Mouse (Mus musculus): ENCODE data around the gene Ccdc27.

Ccdc27 gene

DNA sequence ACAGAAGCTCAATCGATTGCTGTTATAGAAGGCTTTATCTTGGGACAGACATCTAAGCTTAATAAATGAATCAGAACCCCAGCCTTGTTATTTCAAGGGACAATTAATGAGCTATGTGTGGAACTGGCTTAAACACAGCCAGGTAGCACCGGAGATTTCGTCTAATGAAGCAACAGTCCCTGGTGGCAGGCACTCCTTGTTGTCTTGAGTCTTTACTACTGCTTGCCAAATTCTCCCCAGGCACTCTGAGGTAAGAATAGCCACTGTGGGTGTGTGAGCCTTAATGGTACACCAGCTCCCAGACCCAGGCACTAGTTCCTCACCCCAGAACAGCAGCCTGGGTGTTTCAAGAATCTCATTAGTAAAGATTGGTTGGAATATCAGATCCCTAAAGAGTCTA is 8.9 kb upstream of the Ccdc27 start:
- ChIA-PET CTCF (interaction anchor here (0.6 to 2.3 kb wide), 10 partner anchors 11 to 250 kb away, joined by 3 to 13 read pairs (median 3); partner anchors contain the start of gene Arhgef16 (in 1 of the 4)), POLR2A (interaction anchor here in 2 of 4 experiments (1.0 kb wide), 2 partner anchors 10 to 28 kb away, joined by 3 read pairs; no protein-coding TSS in a partner anchor)

GRCm38 (mm10) chr4:154045837-154046236 is 3.4 kb upstream of the Ccdc27 start:
- ChIA-PET CTCF (no interaction called here), POLR2A (no interaction called here)

DNA sequence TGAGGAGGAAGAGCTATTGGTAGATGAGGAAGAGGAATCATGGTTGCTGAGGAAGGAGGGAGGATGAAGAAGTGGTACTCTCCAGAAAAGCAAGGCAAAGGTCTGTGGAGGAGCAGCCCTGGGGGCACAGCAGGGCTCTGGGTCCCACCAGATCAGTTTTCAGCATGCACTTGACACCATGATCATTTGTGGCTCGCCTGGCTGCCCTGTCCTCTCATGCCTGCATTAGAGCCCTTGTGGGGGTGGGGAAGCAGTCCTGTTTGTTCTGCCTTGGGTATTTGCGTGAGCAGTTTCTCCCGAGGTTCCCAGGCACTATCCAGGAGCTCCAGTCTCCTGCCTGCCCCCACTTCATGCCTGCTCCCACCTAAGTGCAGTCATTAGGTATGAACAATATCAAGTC is 5.4 kb downstream of the Ccdc27 start:
- ChIA-PET POLR2A (interaction anchor here in 1 of 4 experiments (2.6 kb wide), 1 partner anchor 22 kb away, joined by 7 read pairs; no protein-coding TSS in a partner anchor), CTCF (interaction anchor here (0.6 to 2.7 kb wide), 9 partner anchors 11 to 1028 kb away, joined by 3 to 11 read pairs (median 4); partner anchors contain the start of gene Smim1 (in 2 of the 4))

GRCm38 (mm10) chr4:154028646-154029045 is 13.8 kb downstream of the Ccdc27 start:
- POLR2A ChIA-PET = interaction anchor here in 2 of 4 experiments (0.6 to 1.0 kb wide), 2 partner anchors 8 to 52 kb away, joined by 3 read pairs; no protein-coding TSS in a partner anchor
- CTCF ChIA-PET = interaction anchor here in 1 of 4 experiments (4.0 kb wide), 1 partner anchor 76 kb away, joined by 30 read pairs; no protein-coding TSS in a partner anchor

- POLR2A ChIA-PET = interaction anchor here in 1 of 4 experiments (0.6 kb wide), 1 partner anchor 51 kb away, joined by 3 read pairs; no protein-coding TSS in a partner anchor
These were observed 14.4 kb downstream of the Ccdc27 start for GRCm38 (mm10) chr4:154028066-154028465.

GRCm38 (mm10) chr4:154026441-154026761 is 16.1 kb downstream of the Ccdc27 start:
- CTCF ChIA-PET = interaction anchor here (0.5 to 4.0 kb wide), 44 partner anchors 9 to 812 kb away, joined by 3 to 30 read pairs (median 4); partner anchors contain the start of genes Lrrc47 (in 2 of the 4), Arhgef16 (in 1 of the 4) and Tprgl (in 1 of the 4)
- POLR2A ChIA-PET = interaction anchor here in 2 of 4 experiments (1.0 to 2.5 kb wide), 4 partner anchors 13 to 79 kb away, joined by 3 to 11 read pairs (median 7); partner anchors contain the start of gene Lrrc47 (in 1 of the 2)

More at GRCm38 (mm10) chr4:154028066-154028465, 14.4 kb downstream of the Ccdc27 start:
- CTCF ChIA-PET = interaction anchor here in 2 of 4 experiments (0.6 to 4.0 kb wide), 6 partner anchors 45 to 933 kb away, joined by 3 to 30 read pairs (median 4); partner anchors contain the start of genes Arhgef16 (in 1 of the 2) and Hes5 (in 1 of the 2)

- POLR2A ChIA-PET = interaction anchor here (0.6 to 2.5 kb wide), 11 partner anchors 11 to 270 kb away, joined by 3 to 11 read pairs (median 5); partner anchors contain the start of gene Lrrc47 (in 2 of the 4)
- CTCF ChIA-PET = interaction anchor here (0.5 to 4.0 kb wide), 50 partner anchors 9 to 1604 kb away, joined by 3 to 30 read pairs (median 3); partner anchors contain the start of genes Lrrc47 (in 2 of the 4), Arhgef16 (in 1 of the 4) and Tprgl (in 1 of the 4)
These were observed 16.6 kb downstream of the Ccdc27 start, which contains the start of gene Smim1 for GRCm38 (mm10) chr4:154025641-154026440. TSS of gene Smim1 (minus strand) at chr4:154026230.

DNA sequence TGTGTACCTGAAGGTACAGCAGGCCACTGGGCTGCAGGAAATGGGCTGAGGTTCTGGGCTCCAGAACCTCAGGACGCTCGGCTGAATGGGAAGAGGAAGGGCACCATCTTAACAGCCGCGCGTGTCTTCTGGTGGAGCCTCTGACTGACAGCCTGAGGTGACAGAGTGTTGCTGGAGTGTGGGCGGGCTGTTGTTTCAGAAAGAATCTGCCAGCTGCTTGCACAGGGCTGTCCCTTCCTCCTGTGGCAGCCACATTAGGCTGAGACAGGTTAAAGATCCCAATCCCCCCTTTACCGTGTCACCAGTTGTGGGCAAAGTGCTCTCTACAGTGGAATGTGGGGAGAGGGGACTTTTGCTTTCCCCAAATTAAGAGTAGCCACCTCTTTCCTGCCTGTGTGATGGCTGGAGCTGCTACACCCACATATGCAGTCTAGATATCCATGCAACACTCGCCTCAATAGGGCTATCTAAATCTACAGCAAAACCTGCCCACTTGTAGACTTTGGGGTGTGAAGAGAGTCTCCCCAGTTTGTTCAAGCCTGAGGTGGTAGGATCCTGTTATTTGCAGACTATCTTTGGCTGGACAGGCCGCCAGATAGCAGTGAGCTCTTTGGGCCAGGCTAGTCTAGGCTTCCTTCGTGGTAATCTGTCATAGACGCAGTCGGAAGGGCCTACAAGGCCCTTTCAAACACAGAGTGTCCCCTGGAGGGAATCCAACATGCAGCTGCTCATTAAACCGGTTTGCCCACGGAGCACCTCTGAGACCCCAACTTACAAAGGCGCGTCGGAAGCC is 17.6 kb downstream of the Ccdc27 start:
- CTCF ChIA-PET = interaction anchor here in 3 of 4 experiments (0.5 to 4.0 kb wide), 19 partner anchors 8 to 1605 kb away, joined by 3 to 30 read pairs (median 4); partner anchors contain the start of gene Arhgef16 (in 1 of the 3)

DNA sequence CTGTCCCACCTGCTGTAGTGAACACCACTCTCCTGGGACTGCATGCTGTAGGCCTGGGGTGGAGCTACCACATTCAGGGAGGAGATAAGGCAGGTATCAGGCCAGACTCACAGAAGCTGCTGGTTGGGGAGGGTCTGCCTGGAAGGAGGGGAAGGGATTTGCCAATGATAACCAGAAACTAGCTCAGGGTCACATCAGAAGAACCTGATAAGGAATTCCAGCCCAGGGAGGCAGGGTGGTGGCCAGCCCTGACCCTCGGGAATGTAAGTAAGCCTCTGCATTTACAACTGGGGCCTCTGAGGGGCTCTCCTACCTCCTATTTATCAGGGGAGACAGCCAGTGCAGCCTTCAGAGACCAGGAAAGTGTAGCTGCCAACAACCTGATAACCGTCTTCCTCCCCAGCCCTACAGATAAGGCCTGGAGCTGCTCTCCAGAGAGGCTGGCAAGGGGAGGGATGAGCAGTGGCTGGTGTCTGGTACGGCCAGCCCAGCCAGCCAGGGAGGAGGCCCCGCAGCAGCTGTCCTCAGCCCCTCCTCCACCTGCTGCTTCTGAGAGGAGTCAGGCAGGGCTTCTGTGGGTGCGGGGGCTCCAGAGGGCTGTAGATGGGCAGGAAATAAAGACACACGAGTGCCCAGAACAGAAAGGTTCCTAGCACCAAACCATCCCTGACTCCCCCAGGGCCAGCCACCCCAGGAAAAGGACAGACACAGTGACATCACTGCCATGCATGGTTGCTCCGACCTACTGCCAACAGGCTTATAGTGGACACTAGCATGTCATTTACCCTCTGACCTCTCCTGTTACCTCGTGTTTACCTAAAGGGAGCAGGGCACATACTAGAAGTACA is 18.5 kb downstream of the Ccdc27 start:
- POLR2A ChIA-PET = interaction anchor here in 3 of 4 experiments (0.8 to 2.3 kb wide), 6 partner anchors 9 to 67 kb away, joined by 3 to 11 read pairs (median 5); partner anchors contain the start of genes A430005L14Rik (in 2 of the 3) and Lrrc47 (in 1 of the 3)
- CTCF ChIA-PET = interaction anchor here in 1 of 4 experiments (2.4 kb wide), 1 partner anchor 277 kb away, joined by 8 read pairs; the partner anchor contains the start of gene Arhgef16

More for the DNA sequence above, 17.6 kb downstream of the Ccdc27 start:
- POLR2A ChIA-PET = interaction anchor here in 3 of 4 experiments (0.5 to 2.5 kb wide), 9 partner anchors 10 to 403 kb away, joined by 3 to 11 read pairs (median 5); partner anchors contain the start of genes Lrrc47 (in 2 of the 3) and A430005L14Rik (in 1 of the 3)

- ChIA-PET POLR2A (interaction anchor here in 3 of 4 experiments (0.7 to 2.3 kb wide), 4 partner anchors 11 to 189 kb away, joined by 3 to 10 read pairs (median 3); partner anchors contain the start of gene Lrrc47 (in 1 of the 3)), CTCF (interaction anchor here in 2 of 4 experiments (0.5 to 1.0 kb wide), 4 partner anchors 14 to 388 kb away, joined by 3 to 7 read pairs (median 4); no protein-coding TSS in a partner anchor)
These were observed 19.6 kb downstream of the Ccdc27 start for GRCm38 (mm10) chr4:154022844-154023243.

GRCm38 (mm10) chr4:154022407-154022806 is 20.1 kb downstream of the Ccdc27 start:
- ChIA-PET POLR2A (interaction anchor here in 3 of 4 experiments (0.7 to 3.0 kb wide), 6 partner anchors 10 to 189 kb away, joined by 3 to 12 read pairs (median 4); partner anchors contain the start of gene Lrrc47 (in 2 of the 3)), CTCF (interaction anchor here in 3 of 4 experiments (0.5 to 1.0 kb wide), 4 partner anchors 15 to 387 kb away, joined by 3 to 7 read pairs (median 4); no protein-coding TSS in a partner anchor)

GRCm38 (mm10) chr4:154021432-154021831 is 21.0 kb downstream of the Ccdc27 start:
- CTCF ChIA-PET = interaction anchor here in 3 of 4 experiments (0.6 to 1.6 kb wide), 5 partner anchors 9 to 1376 kb away, joined by 3 to 8 read pairs (median 4); partner anchors contain the start of genes Lrrc47 (in 1 of the 3) and Tprgl (in 1 of the 3)
- POLR2A ChIA-PET = interaction anchor here in 3 of 4 experiments (0.6 to 3.0 kb wide), 6 partner anchors 10 to 537 kb away, joined by 3 to 12 read pairs (median 4); partner anchors contain the start of gene Lrrc47 (in 2 of the 3)

GRCm38 (mm10) chr4:154019571-154019970 is 22.9 kb downstream of the Ccdc27 start:
- POLR2A ChIA-PET = interaction anchor here (0.7 to 3.0 kb wide), 6 partner anchors 8 to 1360 kb away, joined by 3 to 12 read pairs (median 3); partner anchors contain the start of gene Lrrc47 (in 2 of the 4)
- CTCF ChIA-PET = interaction anchor here (0.5 to 1.4 kb wide), 31 partner anchors 8 to 1319 kb away, joined by 3 to 8 read pairs (median 3); partner anchors contain the start of gene Lrrc47 (in 1 of the 4)

- POLR2A ChIA-PET = interaction anchor here in 3 of 4 experiments (0.6 to 1.7 kb wide), 7 partner anchors 9 to 355 kb away, joined by 3 to 7 read pairs (median 4); partner anchors contain the start of genes Smim1 (in 1 of the 3) and Tprgl (in 1 of the 3)
These were observed 27.0 kb downstream of the Ccdc27 start for GRCm38 (mm10) chr4:154015476-154015875.

DNA sequence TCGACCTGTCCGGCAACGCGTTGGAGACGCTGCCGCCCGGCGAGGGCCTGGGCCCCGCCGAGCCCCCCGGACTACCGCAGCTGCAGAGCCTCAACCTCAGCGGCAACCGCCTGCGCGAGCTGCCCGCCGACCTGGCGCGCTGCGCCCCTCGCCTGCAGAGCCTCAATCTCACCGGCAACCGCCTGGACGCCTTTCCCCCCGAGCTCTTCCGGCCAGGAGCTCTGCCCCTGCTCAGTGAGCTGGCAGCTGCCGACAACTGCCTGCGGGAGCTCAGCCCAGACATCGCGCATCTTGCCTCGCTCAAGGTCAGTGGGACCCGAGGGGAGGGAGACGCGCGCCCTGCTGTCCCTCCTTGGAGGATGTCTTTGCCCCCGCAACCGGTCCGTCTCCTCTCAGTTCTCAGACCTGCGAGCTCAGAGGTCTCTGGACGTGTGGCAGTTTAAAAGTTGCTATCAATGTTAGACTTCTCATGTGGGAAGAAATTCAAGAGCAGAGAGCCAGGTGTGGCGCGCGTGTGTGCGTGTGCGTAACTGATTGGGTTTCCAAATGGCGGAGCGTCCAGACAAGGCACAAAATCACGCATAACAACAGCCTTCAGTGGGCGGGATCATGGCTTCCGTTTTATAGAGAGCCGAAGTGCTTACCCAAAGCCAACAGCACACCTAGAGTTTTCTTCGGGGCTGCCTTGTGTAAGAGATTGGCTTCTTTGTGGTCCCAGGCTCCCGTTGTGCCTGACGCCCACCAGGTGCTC is 30.2 kb downstream of the Ccdc27 start:
- CTCF ChIA-PET = interaction anchor here in 3 of 4 experiments (0.7 to 1.9 kb wide), 8 partner anchors 7 to 776 kb away, joined by 3 to 8 read pairs (median 4); partner anchors contain the start of gene Smim1 (in 1 of the 3)
- POLR2A ChIA-PET = interaction anchor here in 3 of 4 experiments (0.6 to 3.5 kb wide), 19 partner anchors 8 to 289 kb away, joined by 3 to 14 read pairs (median 4); partner anchors contain the start of genes A430005L14Rik (in 2 of the 3), Cep104 (in 2 of the 3), Dffb (in 2 of the 3) and Smim1 (in 2 of the 3)

More at GRCm38 (mm10) chr4:154015476-154015875, 27.0 kb downstream of the Ccdc27 start:
- CTCF ChIA-PET = no interaction called here
